17 mouse cellular contexts compared by ENCODE assay signal in genomic region chr2:3608868-3609854, GRCm38 (mm10). TPM values are rescaled to one million over a fixed set of nuclear protein-coding genes. Genes with fewer than 3 reads are reported as not detected.
DNase-seq lines count a peak whose midpoint lies in the region; ATAC-seq and TF ChIP-seq lines count a peak whose summit lies in the region.
"Had no signal": no experiment of that assay in that cellular context is flagged by ENCODE, and none has a peak within 500 bp of the region (broad histone marks: within the 10 kb centered on the region; RNA-seq: fewer than 3 reads in every experiment).

No protein-coding gene starts in this region.

- H3K9me3 ChIP-seq in midbrain, embryonic 11.5 days (ENCODE audit: control insufficient read depth, low read length) = no peaks in the 10 kb centered on the region
- H3K9me3 ChIP-seq in midbrain, embryonic 10.5 days (replicated peaks) = no peaks in the 10 kb centered on the region
- H3K9me3 ChIP-seq: embryonic facial prominence, embryonic 13.5 days; stomach, embryonic 15.5 days had no signal

- H3K4me2 ChIP-seq in midbrain, embryonic 11.5 days = no peak overlapping the region
- H3K4me2 ChIP-seq: embryonic facial prominence, embryonic 13.5 days; stomach, embryonic 15.5 days had no signal

- DNase-seq in cerebellum, adult 2 months = peak; percentile 17 to 30
- DNase-seq in cerebellum, adult 18-20 months = no peak
- peak; percentile 73 for DNase-seq in midbrain, embryonic 11.5 days (ENCODE audit: low spot score, missing footprints)
- no peak for DNase-seq in midbrain, embryonic 10.5 days (ENCODE audit: low spot score)
- DNase-seq in retina, postnatal 1 day = peak; percentile 23
- no peak for DNase-seq in gastrocnemius, postnatal 10 days
- DNase-seq in urinary bladder, postnatal 14 days (ENCODE audit: low spot score) = no peak
- DNase-seq: cerebellum, adult 9-10 months; heart, adult 2 months; heart, postnatal 14 days; kidney, adult 18-20 months; liver, postnatal 0 days; lung, postnatal 4 days; thymus, postnatal 14 days had no signal

- no peak overlapping the region for H3K9ac ChIP-seq in midbrain, embryonic 11.5 days (ENCODE audit: low read length)
- H3K9ac ChIP-seq: embryonic facial prominence, embryonic 13.5 days; liver, postnatal 0 days; stomach, embryonic 15.5 days had no signal

- no peaks in the 10 kb centered on the region for H3K36me3 ChIP-seq in midbrain, embryonic 11.5 days (ENCODE audit: control insufficient read depth, insufficient read depth, low read length)
- no peaks in the 10 kb centered on the region for H3K36me3 ChIP-seq in midbrain, embryonic 10.5 days
- H3K36me3 ChIP-seq: embryonic facial prominence, embryonic 13.5 days; stomach, embryonic 15.5 days had no signal

- H3K27me3 ChIP-seq in cerebellum, adult 2 months (ENCODE audit: control insufficient read depth, insufficient read depth, low read length) = no peaks in the 10 kb centered on the region
- no peaks in the 10 kb centered on the region for H3K27me3 ChIP-seq in midbrain, embryonic 11.5 days (ENCODE audit: control insufficient read depth, insufficient read depth, low read length)
- no peaks in the 10 kb centered on the region for H3K27me3 ChIP-seq in midbrain, embryonic 10.5 days (ENCODE audit: low read depth, poor library complexity, severe bottlenecking)
- H3K27me3 ChIP-seq: embryonic facial prominence, embryonic 13.5 days; stomach, embryonic 15.5 days had no signal

- peak; percentile 63; the same call in 1 of the 2 replicates for ATAC-seq in midbrain, embryonic 11.5 days (ENCODE audit: low FRiP score)
- peak; percentile 50; the same call in 1 of the 2 replicates for ATAC-seq in megakaryocyte-erythroid progenitor cell, adult 5-6 weeks (replicated peaks; ENCODE audit: low FRiP score, low TSS enrichment, poor library complexity, severe bottlenecking)
- ATAC-seq: liver, postnatal 0 days had no signal

- TF ChIP-seq CTCF in cerebellum, adult 2 months (IDR thresholded peaks at IDR 0.05; ENCODE audit: borderline replicate concordance, insufficient read depth, low read depth, low read length) = no peak

- H3K4me3 ChIP-seq in cerebellum, adult 2 months (replicated peaks; ENCODE audit: insufficient read depth, low read depth, low read length) = no peak overlapping the region
- H3K4me3 ChIP-seq in midbrain, embryonic 11.5 days (ENCODE audit: low read depth, low read length) = no peak overlapping the region
- no peak overlapping the region for H3K4me3 ChIP-seq in midbrain, embryonic 10.5 days
- H3K4me3 ChIP-seq: embryonic facial prominence, embryonic 13.5 days; heart, adult 2 months; stomach, embryonic 15.5 days had no signal

- H3K4me1 ChIP-seq in cerebellum, adult 2 months (ENCODE audit: control insufficient read depth, insufficient read depth, low read length) = peaks cover 8% of the 10 kb centered on the region; the same call in 1 of the 2 replicates
- H3K4me1 ChIP-seq in midbrain, embryonic 11.5 days (ENCODE audit: control insufficient read depth, insufficient read depth, low read length) = no peaks in the 10 kb centered on the region
- no peaks in the 10 kb centered on the region for H3K4me1 ChIP-seq in midbrain, embryonic 10.5 days
- H3K4me1 ChIP-seq: embryonic facial prominence, embryonic 13.5 days; stomach, embryonic 15.5 days had no signal

- no peak overlapping the region for H3K27ac ChIP-seq in cerebellum, adult 2 months (ENCODE audit: insufficient read depth, low read length)
- no peak overlapping the region for H3K27ac ChIP-seq in midbrain, embryonic 11.5 days (ENCODE audit: low read depth, low read length)
- H3K27ac ChIP-seq in midbrain, embryonic 10.5 days (replicated peaks) = no peak overlapping the region
- H3K27ac ChIP-seq: embryonic facial prominence, embryonic 13.5 days; heart, adult 2 months; stomach, embryonic 15.5 days had no signal

- no peak for TF ChIP-seq POLR2A in cerebellum, adult 2 months (IDR thresholded peaks at IDR 0.05; ENCODE audit: borderline replicate concordance, insufficient read depth, low read length)

- WGBS in cerebellum, adult 2 months = 19% methylated on average over 8 of the region's 8 CpGs
- 63% methylated on average over 8 of the region's 8 CpGs for WGBS in midbrain, embryonic 11.5 days
- 61% methylated on average over 8 of the region's 8 CpGs for WGBS in midbrain, embryonic 10.5 days

RNA-seq across cellular contexts. Expression of gene Fam107b, which starts 38.9 kb away (rescaled TPM):
- polyA plus RNA-seq in cerebellum, adult 2 months (2012; rRNA removed) = 63.7 and 68.3 TPM in 2 replicates
- polyA plus RNA-seq in midbrain, embryonic 11.5 days (2014; fragmentation: Nextera tagmentation; extraction: Ambion mirVana) = 60.4 and 65.7 TPM in 2 replicates
- 39.3 and 43.1 TPM in 2 replicates for polyA plus RNA-seq in midbrain, embryonic 10.5 days (2016; fragmentation: Nextera tagmentation; extraction: Ambion mirVana)
- total RNA-seq in megakaryocyte-erythroid progenitor cell, adult 5-6 weeks (2014; fragmentation: Nextera tagmentation) = 49.8 and 51.1 TPM in 2 replicates
- 98.2 and 314 TPM in 2 replicates for total RNA-seq in megakaryocyte-erythroid progenitor cell, adult 5-6 weeks (2017)
- total RNA-seq in gastrocnemius, postnatal 10 days (2021) = 10 to 100 TPM; 12.7 to 14.0 TPM

Comparison
In these comparisons a context has a peak if more than half of its experiments do, and no peak if none do; other contexts are left out.
1. DNase-seq: peak in cerebellum, adult 2 months (2 of 2), midbrain, embryonic 11.5 days (single experiment) and retina, postnatal 1 day (single experiment); none in cerebellum, adult 18-20 months (0 of 2), midbrain, embryonic 10.5 days (single experiment), gastrocnemius, postnatal 10 days (single experiment) and urinary bladder, postnatal 14 days (single experiment).